Mouse (Mus musculus): ENCODE measurements around the gene Dvl1. TPM values are rescaled to one million over a fixed set of nuclear protein-coding genes. Genes with fewer than 3 reads are reported as not detected.

Dvl1 gene
- 3.0 TPM for polyA plus RNA-seq (2014; fragmentation: Illumina TruSeq; extraction: RNeasy Lipid Tissue Mini Kit (QIAGEN cat#74804); ENCODE audit: low read depth, low replicate concordance)

GRCm38 (mm10) chr4:155846871-155847578 is at the start of gene Dvl1:
Dvl1 (plus strand) TSS chr4:155847402.

GRCm38 (mm10) chr4:155802741-155803339 is 44.4 kb upstream of the Dvl1 start, which contains the start of gene Mrpl20:
Mrpl20 (plus strand) TSS chr4:155802878.

GRCm38 (mm10) chr4:155811929-155812664 is 35.1 kb upstream of the Dvl1 start, which contains the start of gene Ccnl2:
Ccnl2 (plus strand) TSS chr4:155812489.

GRCm38 (mm10) chr4:155831205-155831766 is 15.9 kb upstream of the Dvl1 start, which contains the start of gene Aurkaip1:
Aurkaip1 (plus strand) TSS chr4:155831272.

GRCm38 (mm10) chr4:155839483-155839910 is 7.7 kb upstream of the Dvl1 start, which contains the start of gene Mxra8:
Mxra8 (plus strand) TSS chr4:155839680.

GRCm38 (mm10) chr4:155863001-155863400 is 15.8 kb downstream of the Dvl1 start, which contains the start of gene Tas1r3:
Tas1r3 (minus strand) TSS chr4:155863362.

GRCm38 (mm10) chr4:155869317-155870033 is 22.3 kb downstream of the Dvl1 start, which contains the start of the genes Cptp and Ints11:
Cptp (minus strand) TSS chr4:155869440.
Ints11 (plus strand) TSS chr4:155869546.

GRCm38 (mm10) chr4:155891551-155892001 is 44.4 kb downstream of the Dvl1 start, which contains the start of the genes Pusl1 and Acap3:
Pusl1 (minus strand) TSS chr4:155891781.
Acap3 (plus strand) TSS chr4:155891822.

Other genes starting within 250 kb of the Dvl1 start
- gene Slc35e2, start 246.0 kb upstream of the Dvl1 start, polyA plus RNA-seq (2014; fragmentation: Illumina TruSeq; extraction: RNeasy Lipid Tissue Mini Kit (QIAGEN cat#74804); ENCODE audit: low read depth, low replicate concordance), result 9.5 TPM
- 57.7 TPM for gene Cdk11b, start 222.5 kb upstream of the Dvl1 start, polyA plus RNA-seq (2014; fragmentation: Illumina TruSeq; extraction: RNeasy Lipid Tissue Mini Kit (QIAGEN cat#74804); ENCODE audit: low read depth, low replicate concordance)
- not detected for gene Gm10563, start 202.0 kb upstream of the Dvl1 start, polyA plus RNA-seq (2014; fragmentation: Illumina TruSeq; extraction: RNeasy Lipid Tissue Mini Kit (QIAGEN cat#74804); ENCODE audit: low read depth, low replicate concordance)
- gene Mmp23, start 194.0 kb upstream of the Dvl1 start, polyA plus RNA-seq (2014; fragmentation: Illumina TruSeq; extraction: RNeasy Lipid Tissue Mini Kit (QIAGEN cat#74804); ENCODE audit: low read depth, low replicate concordance), result 0.61 TPM
- 0.73 TPM for gene Mib2, start 178.2 kb upstream of the Dvl1 start, polyA plus RNA-seq (2014; fragmentation: Illumina TruSeq; extraction: RNeasy Lipid Tissue Mini Kit (QIAGEN cat#74804); ENCODE audit: low read depth, low replicate concordance)
- gene Fndc10, start 153.1 kb upstream of the Dvl1 start, polyA plus RNA-seq (2014; fragmentation: Illumina TruSeq; extraction: RNeasy Lipid Tissue Mini Kit (QIAGEN cat#74804); ENCODE audit: low read depth, low replicate concordance), result not detected
- gene Ssu72, start 142.6 kb upstream of the Dvl1 start, polyA plus RNA-seq (2014; fragmentation: Illumina TruSeq; extraction: RNeasy Lipid Tissue Mini Kit (QIAGEN cat#74804); ENCODE audit: low read depth, low replicate concordance), result 74.9 TPM
- gene Tmem240, start 112.6 kb upstream of the Dvl1 start, polyA plus RNA-seq (2014; fragmentation: Illumina TruSeq; extraction: RNeasy Lipid Tissue Mini Kit (QIAGEN cat#74804); ENCODE audit: low read depth, low replicate concordance), result not detected
- 5.9 TPM for gene Atad3a, start 86.3 kb upstream of the Dvl1 start, polyA plus RNA-seq (2014; fragmentation: Illumina TruSeq; extraction: RNeasy Lipid Tissue Mini Kit (QIAGEN cat#74804); ENCODE audit: low read depth, low replicate concordance)
- 3.3 TPM for gene Vwa1, start 72.7 kb upstream of the Dvl1 start, polyA plus RNA-seq (2014; fragmentation: Illumina TruSeq; extraction: RNeasy Lipid Tissue Mini Kit (QIAGEN cat#74804); ENCODE audit: low read depth, low replicate concordance)
- 2.2 TPM for gene Tmem88b, start 61.5 kb upstream of the Dvl1 start, polyA plus RNA-seq (2014; fragmentation: Illumina TruSeq; extraction: RNeasy Lipid Tissue Mini Kit (QIAGEN cat#74804); ENCODE audit: low read depth, low replicate concordance)
- gene Ankrd65, start 57.0 kb upstream of the Dvl1 start, polyA plus RNA-seq (2014; fragmentation: Illumina TruSeq; extraction: RNeasy Lipid Tissue Mini Kit (QIAGEN cat#74804); ENCODE audit: low read depth, low replicate concordance), result not detected
- 87.6 TPM for gene Mrpl20, start 44.5 kb upstream of the Dvl1 start, polyA plus RNA-seq (2014; fragmentation: Illumina TruSeq; extraction: RNeasy Lipid Tissue Mini Kit (QIAGEN cat#74804); ENCODE audit: low read depth, low replicate concordance)
- gene Ccnl2, start 34.9 kb upstream of the Dvl1 start, polyA plus RNA-seq (2014; fragmentation: Illumina TruSeq; extraction: RNeasy Lipid Tissue Mini Kit (QIAGEN cat#74804); ENCODE audit: low read depth, low replicate concordance), result 37.9 TPM
- 6.3 TPM for gene Aurkaip1, start 16.1 kb upstream of the Dvl1 start, polyA plus RNA-seq (2014; fragmentation: Illumina TruSeq; extraction: RNeasy Lipid Tissue Mini Kit (QIAGEN cat#74804); ENCODE audit: low read depth, low replicate concordance)
- 43.1 TPM for gene Mxra8, start 7.7 kb upstream of the Dvl1 start, polyA plus RNA-seq (2014; fragmentation: Illumina TruSeq; extraction: RNeasy Lipid Tissue Mini Kit (QIAGEN cat#74804); ENCODE audit: low read depth, low replicate concordance)
- not detected for gene Tas1r3, start 16.0 kb downstream of the Dvl1 start, polyA plus RNA-seq (2014; fragmentation: Illumina TruSeq; extraction: RNeasy Lipid Tissue Mini Kit (QIAGEN cat#74804); ENCODE audit: low read depth, low replicate concordance)
- 6.4 TPM for gene Cptp, start 22.0 kb downstream of the Dvl1 start, polyA plus RNA-seq (2014; fragmentation: Illumina TruSeq; extraction: RNeasy Lipid Tissue Mini Kit (QIAGEN cat#74804); ENCODE audit: low read depth, low replicate concordance)
- 1.9 TPM for gene Ints11, start 22.1 kb downstream of the Dvl1 start, polyA plus RNA-seq (2014; fragmentation: Illumina TruSeq; extraction: RNeasy Lipid Tissue Mini Kit (QIAGEN cat#74804); ENCODE audit: low read depth, low replicate concordance)
- 1.4 TPM for gene Pusl1, start 44.4 kb downstream of the Dvl1 start, polyA plus RNA-seq (2014; fragmentation: Illumina TruSeq; extraction: RNeasy Lipid Tissue Mini Kit (QIAGEN cat#74804); ENCODE audit: low read depth, low replicate concordance)
- 0.97 TPM for gene Acap3, start 44.4 kb downstream of the Dvl1 start, polyA plus RNA-seq (2014; fragmentation: Illumina TruSeq; extraction: RNeasy Lipid Tissue Mini Kit (QIAGEN cat#74804); ENCODE audit: low read depth, low replicate concordance)
- gene Ube2j2, start 96.4 kb downstream of the Dvl1 start, polyA plus RNA-seq (2014; fragmentation: Illumina TruSeq; extraction: RNeasy Lipid Tissue Mini Kit (QIAGEN cat#74804); ENCODE audit: low read depth, low replicate concordance), result 50.5 TPM
- 28.0 TPM for gene C1qtnf12, start 114.9 kb downstream of the Dvl1 start, polyA plus RNA-seq (2014; fragmentation: Illumina TruSeq; extraction: RNeasy Lipid Tissue Mini Kit (QIAGEN cat#74804); ENCODE audit: low read depth, low replicate concordance)
- gene B3galt6, start 145.2 kb downstream of the Dvl1 start, polyA plus RNA-seq (2014; fragmentation: Illumina TruSeq; extraction: RNeasy Lipid Tissue Mini Kit (QIAGEN cat#74804); ENCODE audit: low read depth, low replicate concordance), result 5.6 TPM
- 121 TPM for gene Sdf4, start 145.5 kb downstream of the Dvl1 start, polyA plus RNA-seq (2014; fragmentation: Illumina TruSeq; extraction: RNeasy Lipid Tissue Mini Kit (QIAGEN cat#74804); ENCODE audit: low read depth, low replicate concordance)
- not detected for gene Tnfrsf4, start 166.4 kb downstream of the Dvl1 start, polyA plus RNA-seq (2014; fragmentation: Illumina TruSeq; extraction: RNeasy Lipid Tissue Mini Kit (QIAGEN cat#74804); ENCODE audit: low read depth, low replicate concordance)
- not detected for gene Tnfrsf18, start 178.8 kb downstream of the Dvl1 start, polyA plus RNA-seq (2014; fragmentation: Illumina TruSeq; extraction: RNeasy Lipid Tissue Mini Kit (QIAGEN cat#74804); ENCODE audit: low read depth, low replicate concordance)
- gene Ttll10, start 212.0 kb downstream of the Dvl1 start, polyA plus RNA-seq (2014; fragmentation: Illumina TruSeq; extraction: RNeasy Lipid Tissue Mini Kit (QIAGEN cat#74804); ENCODE audit: low read depth, low replicate concordance), result 0.61 TPM

All from kidney, adult 10 weeks (tissue).